Mouse (Mus musculus) ES-Bruce4 (cell line): ENCODE data around the gene Mocs2.

Experiments
- CTCF ChIP-seq: IDR thresholded peaks from one replicate; pipeline ENCODE4 v1.8.1; 2011; ENCODE audit warnings: low read depth, low read length
- EP300 ChIP-seq: IDR thresholded peaks from 2 replicates; pipeline ENCODE4 v1.6.1; 2011; ENCODE audit warnings: low read depth, low read length; ENCODE audit not compliant: insufficient read depth

DNA sequence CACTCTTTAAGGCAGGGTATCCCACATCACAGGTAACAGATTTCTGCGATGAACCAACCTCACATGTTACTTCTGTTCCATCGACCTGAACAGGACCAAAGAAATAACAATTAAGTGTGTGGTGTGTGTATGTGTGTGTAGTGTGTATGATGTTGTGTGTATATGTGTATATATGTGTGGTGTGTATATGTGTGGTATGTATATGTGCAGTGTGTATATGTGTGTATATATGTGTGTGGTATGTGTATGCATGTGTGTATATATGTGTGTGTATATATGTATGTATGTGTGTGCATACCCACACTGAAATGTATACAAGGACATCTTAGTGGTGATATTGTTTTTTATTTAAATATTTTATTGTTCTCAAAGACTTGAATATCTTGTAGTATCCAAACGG is 36.4 kb downstream of the Mocs2 start:
- TF ChIP-seq CTCF (no peak), EP300 (no peak)
